7 mouse cellular contexts compared by ENCODE assay signal in genomic region chr11:29173125-29173631, GRCm38 (mm10). TPM values are rescaled to one million over a fixed set of nuclear protein-coding genes. Genes with fewer than 3 reads are reported as not detected.
DNase-seq lines count a peak whose midpoint lies in the region; ATAC-seq lines count a peak whose summit lies in the region.

No protein-coding gene starts in this region.

- ATAC-seq in hindbrain, embryonic 15.5 days (ENCODE audit: low FRiP score, low read depth), result peak; percentile 68
- ATAC-seq in megakaryocyte progenitor cell, adult 5-6 weeks (replicated peaks; ENCODE audit: poor library complexity), result peak; percentile 65

- H3K9ac ChIP-seq in hindbrain, embryonic 15.5 days, result peak overlapping the region; percentile 81

- H3K4me1 ChIP-seq in hindbrain, embryonic 15.5 days (replicated peaks), result peaks cover 26% of the 10 kb centered on the region

- under 1% methylated on average over 38 of the region's 38 CpGs for WGBS in hindbrain, embryonic 15.5 days

- H3K27ac ChIP-seq in hindbrain, embryonic 15.5 days (replicated peaks), result peak overlapping the region; percentile 95

- H3K36me3 ChIP-seq in hindbrain, embryonic 15.5 days, result no peaks in the 10 kb centered on the region

- H3K27me3 ChIP-seq in hindbrain, embryonic 15.5 days, result no peaks in the 10 kb centered on the region

- peak; percentile 64 for DNase-seq in WW6 (ENCODE audit: low read depth, low spot score)
- peak; percentile 73 for DNase-seq in cerebellum, adult 9-11 months
- DNase-seq in frontal cortex, adult 2 months (ENCODE audit: extremely low spot score in 1 of 2, low spot score in 1 of 2), result peak; percentile 22 to 55
- peak; percentile 39 to 51 for DNase-seq in left cerebral cortex, adult 8-10 months (ENCODE audit: low spot score in 2 of 2)
- peak; percentile 59 to 68 for DNase-seq in right cerebral cortex, postnatal 10 days (ENCODE audit: low spot score in 2 of 2)

- peak overlapping the region; percentile 86 for H3K4me2 ChIP-seq in hindbrain, embryonic 15.5 days

- peak overlapping the region; percentile 75 for H3K4me3 ChIP-seq in hindbrain, embryonic 15.5 days

- no peaks in the 10 kb centered on the region for H3K9me3 ChIP-seq in hindbrain, embryonic 15.5 days

RNA-seq across cellular contexts. Expression of gene Ppp4r3b, which starts 0.5 kb away (rescaled TPM):
- polyA plus RNA-seq in frontal cortex, adult 2 months (2012; rRNA removed), result 17.9 and 19.7 TPM in 2 replicates
- polyA plus RNA-seq in hindbrain, embryonic 15.5 days (2015; fragmentation: Nextera tagmentation; extraction: Ambion mirVana), result 63.4 and 65.4 TPM in 2 replicates
- total RNA-seq in left cerebral cortex, adult 8-10 months (2022), result 10 to 100 TPM; 49.1 to 62.8 (median 53.2) TPM
- total RNA-seq in megakaryocyte progenitor cell, adult 5-6 weeks (2015), result 103 and 108 TPM in 2 replicates
- total RNA-seq in megakaryocyte progenitor cell, adult 5-6 weeks (2017), result 116 and 149 TPM in 2 replicates

RNA-seq across cellular contexts. Expression of gene Pnpt1, which starts 42.6 kb away (rescaled TPM):
- polyA plus RNA-seq in frontal cortex, adult 2 months (2012; rRNA removed), result 19.8 and 23.0 TPM in 2 replicates
- polyA plus RNA-seq in hindbrain, embryonic 15.5 days (2015; fragmentation: Nextera tagmentation; extraction: Ambion mirVana), result 25.1 and 26.9 TPM in 2 replicates
- 10 to 100 TPM; 17.2 to 22.6 (median 20.9) TPM for total RNA-seq in left cerebral cortex, adult 8-10 months (2022)
- total RNA-seq in megakaryocyte progenitor cell, adult 5-6 weeks (2015), result 69.5 and 69.8 TPM in 2 replicates
- total RNA-seq in megakaryocyte progenitor cell, adult 5-6 weeks (2017), result 51.1 and 66.2 TPM in 2 replicates

Comparison
In these comparisons a context has a peak if more than half of its experiments do, and no peak if none do; other contexts are left out.
1. Peak in every context shown above with its lines: DNase-seq, ATAC-seq, H3K4me3 ChIP-seq and H3K27ac ChIP-seq.